Mouse (Mus musculus): ENCODE measurements around the gene Clip2. TPM values are rescaled to one million over a fixed set of nuclear protein-coding genes. Genes with fewer than 3 reads are reported as not detected.

The Clip2 gene
- total and polyA plus RNA-seq, 3 experiments: 5.4 to 16.7 (median 8.7) TPM

DNA sequence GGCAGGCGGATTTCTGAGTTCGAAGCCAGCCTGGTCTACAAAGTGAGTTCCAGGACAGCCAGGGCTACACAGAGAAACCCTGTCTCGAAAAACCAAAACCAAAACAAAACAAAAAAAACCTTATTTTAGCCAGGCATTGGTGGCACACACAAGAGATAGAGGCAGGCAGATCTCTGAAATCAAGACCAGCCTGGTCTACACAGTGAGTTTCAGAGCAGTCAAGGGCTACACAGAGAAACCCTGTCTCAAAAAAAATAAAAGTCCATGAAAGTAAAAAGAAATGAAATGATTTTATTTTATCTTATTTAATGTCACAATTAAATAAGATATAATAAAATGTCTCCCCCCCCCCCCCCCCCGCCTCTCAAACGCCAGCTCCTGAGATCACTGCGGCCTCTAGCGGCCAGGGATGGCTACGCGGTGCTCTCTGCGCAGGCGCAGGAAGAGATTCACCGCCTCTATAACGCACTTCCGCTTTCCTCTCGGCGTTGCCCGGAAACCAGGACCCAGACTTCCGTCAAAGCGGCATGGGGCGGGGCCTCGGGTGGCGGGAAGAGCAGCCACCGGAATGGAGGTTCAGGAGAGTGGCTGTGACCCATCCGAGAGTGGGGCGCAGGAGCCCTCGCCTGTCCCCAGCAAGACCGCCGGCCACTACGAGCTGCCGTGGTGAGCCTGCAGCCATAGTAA lies 30.1 kb upstream of the Clip2 start (continued):
- TF ChIP-seq CHD2 (IDR thresholded peaks at IDR 0.05; ENCODE audit: low read length): no peak
- TF ChIP-seq NELFE (IDR thresholded peaks at IDR 0.05; ENCODE audit: low read depth, low read length): peak; percentile 73
- no peak for TF ChIP-seq PAX5 (IDR thresholded peaks at IDR 0.05; ENCODE audit: low read length)
- no peak for TF ChIP-seq BHLHE40 (IDR thresholded peaks at IDR 0.05; ENCODE audit: low read depth, low read length)
- TF ChIP-seq MAFK (IDR thresholded peaks at IDR 0.05; ENCODE audit: insufficient replicate concordance, low read length): no peak
- peak; percentile 91 for TF ChIP-seq SIN3A (IDR thresholded peaks at IDR 0.05; ENCODE audit: low read length)
- peak; percentile 59 for TF ChIP-seq TCF12 (IDR thresholded peaks at IDR 0.05; ENCODE audit: low read depth, low read length)
- TF ChIP-seq MYC (IDR thresholded peaks at IDR 0.05; ENCODE audit: low read depth, low read length): no peak

DNA sequence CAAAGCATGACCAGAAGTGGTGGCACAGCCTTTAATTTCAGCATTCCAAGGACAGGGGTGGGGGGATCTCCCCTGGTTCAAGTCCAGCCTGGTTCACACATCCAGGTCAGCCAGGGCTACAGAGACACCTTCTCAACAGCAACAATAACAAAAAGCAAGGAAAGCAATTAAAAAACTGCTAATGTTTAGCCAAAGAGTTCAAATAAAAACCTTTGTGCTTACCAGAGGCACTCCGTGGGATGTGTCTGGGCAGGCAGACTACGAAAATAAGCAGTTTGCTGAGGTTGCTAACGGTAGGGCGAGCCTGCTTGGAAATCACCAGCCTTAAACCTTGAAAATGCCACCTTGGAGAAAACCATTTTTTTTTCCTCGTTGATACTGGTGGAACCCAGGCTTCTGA lies 28.9 kb upstream of the Clip2 start, which contains the start of gene Rfc2:
TSS of gene Rfc2 (plus strand) at position 221 of the 400 bp plus-strand sequence.
- no peak for DNase-seq (ENCODE audit: extremely low read depth)
- H3K36me3 ChIP-seq (replicated peaks in 1 of 2; ENCODE audit: control insufficient read depth in 1 of 2, insufficient read depth in 1 of 2, low read length in 1 of 2): peaks cover 2 to 17% of the 10 kb centered on the region in 2 experiments
- in situ Hi-C loops (cut with MboI; ENCODE audit: low pct_ligation_motif_present, low pct_unique_long_range_greater_than_20kb, low sequenced_read_pairs): loop anchor here (5.0 kb wide), 2 partner anchors 36 to 84 kb away; partner anchors contain the start of gene Lat2
- dilution Hi-C loops (cut with MboI; ENCODE audit: extremely low pct_ligation_motif_present, extremely low pct_unique_long_range_greater_than_20kb, low sequenced_read_pairs): no loop called here
- no peak within 1 kb of the TSS for H3K4me3 ChIP-seq (replicated peaks in 1 of 3; ENCODE audit: low read depth in 2 of 3, low read length in 2 of 3, poor library complexity in 1 of 3)
- H3K4me1 ChIP-seq (ENCODE audit: control insufficient read depth in 1 of 2, insufficient read depth in 2 of 2): peaks cover 2 to 47% of the 10 kb centered on the region in 2 experiments; a peak in 3 of 4 replicates
- H3K9ac ChIP-seq (ENCODE audit: insufficient read depth, low read depth): 0 out of 2 replicates have a peak within 1 kb of the TSS, but pooled peaks have one; percentile 22
- H3K79me2 ChIP-seq (replicated peaks; ENCODE audit: control insufficient read depth, extremely low read depth, insufficient read depth, poor library complexity, severe bottlenecking): peaks cover 36% of the 10 kb centered on the region
- TF ChIP-seq EP300 (IDR thresholded peaks at IDR 0.05; ENCODE audit: low read length) (no peak), KAT2A (IDR thresholded peaks at IDR 0.05; ENCODE audit: insufficient replicate concordance, low read length) (no peak), RAD21 (IDR thresholded peaks at IDR 0.05; ENCODE audit: low read depth, low read length) (no peak), E2F4 (IDR thresholded peaks at IDR 0.05; ENCODE audit: insufficient replicate concordance, low read depth, low read length) (no peak), PAX5 (IDR thresholded peaks at IDR 0.05; ENCODE audit: low read length) (no peak), HCFC1 (IDR thresholded peaks at IDR 0.05; ENCODE audit: low read depth, low read length) (no peak), USF2 (conservative IDR thresholded peaks at IDR 0.05; ENCODE audit: low read depth, low read length) (no peak), MAZ (IDR thresholded peaks at IDR 0.05; ENCODE audit: low read depth, low read length) (no peak), UBTF (IDR thresholded peaks at IDR 0.05; ENCODE audit: low read depth, low read length) (no peak), JUND (conservative IDR thresholded peaks at IDR 0.05; ENCODE audit: low read depth, low read length) (no peak), SIN3A (IDR thresholded peaks at IDR 0.05; ENCODE audit: low read length) (no peak), JUN (IDR thresholded peaks at IDR 0.05; ENCODE audit: insufficient read depth, low read depth, low read length) (no peak), ZNF384 (IDR thresholded peaks at IDR 0.05; ENCODE audit: low read depth, low read length) (no peak), TBP (conservative IDR thresholded peaks at IDR 0.05; ENCODE audit: low read depth, low read length) (no peak), CTCF (conservative IDR thresholded peaks at IDR 0.05 in 1 of 2, IDR thresholded peaks at IDR 0.05 in 1 of 2; ENCODE audit: low read depth in 2 of 2, low read length in 2 of 2) (no peak), NRF1 (IDR thresholded peaks at IDR 0.05; ENCODE audit: low read depth, low read length) (no peak), POLR2AphosphoS2 (IDR thresholded peaks at IDR 0.05; ENCODE audit: low read depth, low read length) (no peak), NELFE (IDR thresholded peaks at IDR 0.05; ENCODE audit: low read depth, low read length) (no peak)
- no peaks in the 10 kb centered on the region for H3K27me3 ChIP-seq (replicated peaks)
- no peak within 1 kb of the TSS for H3K27ac ChIP-seq (ENCODE audit: insufficient read depth, low read depth)
- no peaks in the 10 kb centered on the region for H3K9me3 ChIP-seq (replicated peaks; ENCODE audit: low read length)
- no peak within 1 kb of the TSS for H3K4me2 ChIP-seq (ENCODE audit: insufficient read depth, low read depth, poor library complexity, severe bottlenecking)

All from CH12.LX (cell line).